Mouse (Mus musculus): ENCODE results near the gene Ap1g1.
A peak's percentile ranks its signal among the peaks of the same experiment; 100 is the strongest.
"Not testable (repeated sequence)": the region's sequence is repeated elsewhere in the genome, so short reads cannot be mapped to it uniquely, and the experiment has no call there.

The Ap1g1 gene

DNA sequence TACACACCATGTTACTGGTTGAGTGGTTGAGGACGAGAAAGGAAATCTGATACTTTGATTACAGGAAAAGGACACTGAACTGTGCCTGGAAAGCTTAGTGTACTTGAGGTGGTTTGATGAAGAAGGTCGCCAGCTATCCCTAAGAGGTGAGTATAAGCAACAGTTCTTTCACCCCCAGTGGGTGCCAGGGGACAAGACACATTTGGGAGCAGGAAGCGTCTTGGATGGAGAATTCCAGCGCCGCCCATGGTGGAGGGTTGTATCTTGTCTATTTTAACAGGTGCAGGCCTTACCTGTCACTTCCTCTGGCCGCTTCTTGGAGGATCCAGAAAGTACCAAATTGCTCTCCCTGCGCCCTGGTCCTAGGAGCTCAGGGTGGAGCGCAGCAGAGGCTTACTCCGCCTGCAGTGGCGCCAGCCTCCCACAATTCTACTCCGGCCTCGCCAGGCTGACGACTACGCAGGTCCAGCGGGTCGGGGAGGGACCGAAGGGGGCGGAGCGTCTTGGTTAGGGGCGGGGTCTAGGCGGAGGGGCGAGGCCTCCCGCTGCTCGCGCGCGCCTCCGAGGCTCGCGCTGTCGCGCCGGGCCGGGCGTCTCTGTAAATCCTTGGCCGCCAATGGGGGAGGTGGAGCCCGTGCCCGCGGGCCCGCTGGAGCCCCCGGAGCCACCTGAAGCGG, 89.8 kb downstream of the Ap1g1 start, which contains the start of gene Phlpp2:
Gene Phlpp2, plus strand, starts transcription at position 540 of the 677 bp plus-strand sequence.
- DNase-seq = peak; percentile 95 to 97

DNA sequence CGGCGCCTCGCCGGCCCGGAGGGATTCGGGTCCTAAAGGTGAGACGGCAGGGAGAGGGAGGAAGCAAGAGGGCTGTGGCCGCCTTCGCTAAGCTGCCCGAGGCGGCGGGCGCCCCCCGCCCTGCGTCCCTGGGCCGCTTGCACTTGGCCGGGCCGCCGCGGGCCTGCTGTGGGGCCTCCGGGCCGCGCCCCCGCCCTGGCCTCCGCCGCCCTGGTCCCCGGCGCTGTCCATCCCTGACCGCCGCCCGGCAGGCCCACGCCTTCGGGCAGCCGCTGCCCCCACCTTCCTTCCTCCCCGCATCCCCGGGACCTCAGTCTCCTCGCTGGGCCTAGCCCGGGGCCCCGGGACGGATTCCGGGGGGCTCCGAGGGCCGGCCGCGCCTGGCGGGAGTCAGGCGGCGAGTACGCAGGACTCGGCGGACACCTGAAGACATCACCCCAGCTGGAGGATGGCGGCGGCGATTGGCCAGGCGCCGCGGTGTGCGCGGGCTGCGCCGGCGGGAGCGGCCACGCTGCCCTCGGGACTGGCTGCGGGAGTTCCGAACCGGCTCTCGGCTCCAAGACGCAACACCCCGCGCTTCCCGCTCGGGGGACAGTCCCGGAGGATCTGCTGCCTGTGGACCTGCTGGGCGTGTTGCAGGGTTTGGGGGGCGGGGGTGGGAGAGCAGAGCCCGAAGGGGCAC, 90.5 kb downstream of the Ap1g1 start:
- peak; percentile 82 to 83 for DNase-seq

- no peak for DNase-seq
Measured at GRCm38 (mm10) chr8:109871056-109871455, 92.7 kb downstream of the Ap1g1 start.

DNA sequence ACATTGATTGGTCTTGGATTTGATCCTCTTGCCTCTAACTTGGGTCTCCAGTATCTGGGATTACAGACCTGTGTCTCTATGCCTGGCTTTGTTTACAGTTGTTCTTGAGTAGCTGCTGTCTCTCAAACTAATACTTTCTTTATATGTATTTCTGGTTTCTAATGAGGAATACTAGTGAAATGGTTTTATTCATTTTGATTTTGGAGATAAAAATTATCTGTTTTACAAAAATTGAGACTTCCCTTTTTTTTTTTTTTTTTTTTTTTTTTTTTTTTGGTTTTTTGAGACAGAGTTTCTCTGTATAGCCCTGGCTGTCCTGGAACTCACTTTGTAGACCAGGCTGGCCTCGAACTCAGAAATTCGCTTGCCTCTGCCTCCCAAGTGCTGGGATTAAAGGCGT, 95.4 kb downstream of the Ap1g1 start:
- not testable (repeated sequence) for DNase-seq

GRCm38 (mm10) chr8:109880012-109880662, 101.8 kb downstream of the Ap1g1 start:
- DNase-seq = no peak

- DNase-seq = no peak
Measured at GRCm38 (mm10) chr8:109885294-109885693, 106.9 kb downstream of the Ap1g1 start.

DNA sequence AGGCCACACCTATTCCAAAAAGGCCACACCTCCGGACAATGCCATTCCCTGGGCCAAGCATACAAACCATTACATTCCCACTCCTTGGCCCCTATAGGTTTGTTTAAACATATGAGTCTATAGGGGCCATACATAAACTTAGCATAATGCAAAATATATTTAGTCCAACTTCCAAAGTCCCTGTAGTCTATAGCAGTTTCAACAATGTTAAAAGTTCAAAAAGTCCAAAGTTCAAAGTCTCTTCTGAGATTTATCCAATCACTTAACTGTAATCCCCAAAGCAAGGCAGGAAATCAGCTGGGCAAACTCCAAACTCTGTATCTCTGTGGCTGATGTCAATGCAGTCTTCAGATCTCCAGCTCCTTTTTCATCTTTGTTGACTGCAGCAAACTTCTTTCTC, 110.9 kb downstream of the Ap1g1 start:
- no peak for DNase-seq

DNA sequence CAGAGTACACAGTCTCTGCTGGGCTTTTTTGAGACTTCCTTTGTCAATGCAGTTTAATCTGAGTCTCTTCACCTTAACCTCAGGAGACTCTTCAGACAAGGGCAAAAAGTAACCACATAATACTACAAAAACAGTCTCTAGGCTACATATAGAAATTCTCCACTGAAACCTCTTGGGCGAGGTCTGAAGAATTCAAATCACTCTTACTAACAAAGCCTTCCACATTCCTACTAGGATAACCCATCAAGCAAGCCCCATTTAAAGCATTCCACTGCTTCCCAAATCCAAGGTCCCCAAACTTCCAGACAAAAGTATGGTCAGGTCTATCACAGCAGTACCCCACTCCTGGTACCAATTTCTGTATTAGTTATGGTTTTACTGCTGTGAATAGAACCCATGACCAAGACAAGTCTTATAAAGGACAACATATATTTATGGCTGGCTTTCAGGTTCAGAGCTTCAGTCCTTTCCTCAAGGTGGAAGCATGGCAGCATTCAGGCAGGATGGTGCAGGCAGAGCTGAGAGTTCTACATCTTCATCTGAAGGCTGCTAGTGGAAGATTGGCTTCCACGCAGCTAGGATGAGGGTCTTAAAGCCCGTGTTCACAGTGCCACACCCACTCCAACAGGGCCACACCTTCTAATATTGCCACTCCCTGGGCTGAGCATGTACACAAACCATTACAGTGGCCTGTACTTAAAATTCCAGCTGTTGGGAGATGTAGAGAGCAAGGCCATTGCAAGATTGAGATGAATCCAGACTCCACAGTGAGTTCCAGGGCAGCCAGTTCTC, 112.6 kb downstream of the Ap1g1 start:
- DNase-seq = no peak

GRCm38 (mm10) chr8:109894636-109895035, 116.3 kb downstream of the Ap1g1 start:
- no peak for DNase-seq

- no peak for DNase-seq
Measured at GRCm38 (mm10) chr8:109895355-109895754, 117.0 kb downstream of the Ap1g1 start.

DNA sequence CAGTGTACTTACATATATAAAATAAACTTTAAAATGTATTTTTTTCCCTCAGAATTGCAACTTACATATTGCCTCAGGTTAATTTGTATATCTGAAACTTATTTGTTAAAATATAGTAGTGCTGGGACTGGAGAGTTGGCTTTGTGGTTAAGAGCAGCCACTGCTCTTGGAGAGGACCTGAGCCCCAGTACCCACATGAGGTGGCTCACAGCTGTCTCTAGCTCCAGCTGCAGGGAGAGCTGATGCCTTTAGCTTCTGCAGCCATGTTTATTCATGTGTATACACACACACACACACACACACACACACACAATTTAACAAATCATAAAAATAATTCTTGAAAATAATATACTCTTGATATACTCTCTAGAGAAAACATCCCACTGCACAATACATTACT, 124.0 kb downstream of the Ap1g1 start:
- DNase-seq = no peak

DNA sequence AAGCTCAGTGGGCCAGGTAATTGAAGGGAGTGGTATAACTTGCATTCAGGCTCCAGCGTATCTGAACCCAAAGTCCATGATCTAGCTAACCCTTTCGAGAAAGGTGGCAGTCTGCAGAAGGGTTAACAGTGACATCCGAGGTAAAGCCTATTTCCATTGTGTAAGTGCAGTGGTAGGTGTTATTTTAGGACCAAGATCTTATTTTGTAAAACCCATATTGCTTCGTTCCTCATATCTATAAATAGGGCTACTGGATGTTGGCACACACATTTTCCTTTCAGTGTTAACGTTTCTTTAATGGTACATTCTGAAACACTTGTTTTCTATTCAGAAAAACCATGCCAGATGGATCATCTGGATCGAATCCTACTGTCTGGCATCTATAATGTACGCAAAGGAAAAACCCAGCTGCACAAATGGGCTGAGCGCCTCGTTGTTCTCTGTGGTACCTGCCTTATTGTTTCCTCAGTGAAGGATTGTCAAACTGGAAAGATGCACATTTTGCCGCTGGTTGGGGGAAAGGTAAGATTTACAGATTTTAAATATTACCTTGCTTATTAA, 125.6 kb downstream of the Ap1g1 start:
- DNase-seq = peak in 1 of 2 experiments; percentile 14

DNA sequence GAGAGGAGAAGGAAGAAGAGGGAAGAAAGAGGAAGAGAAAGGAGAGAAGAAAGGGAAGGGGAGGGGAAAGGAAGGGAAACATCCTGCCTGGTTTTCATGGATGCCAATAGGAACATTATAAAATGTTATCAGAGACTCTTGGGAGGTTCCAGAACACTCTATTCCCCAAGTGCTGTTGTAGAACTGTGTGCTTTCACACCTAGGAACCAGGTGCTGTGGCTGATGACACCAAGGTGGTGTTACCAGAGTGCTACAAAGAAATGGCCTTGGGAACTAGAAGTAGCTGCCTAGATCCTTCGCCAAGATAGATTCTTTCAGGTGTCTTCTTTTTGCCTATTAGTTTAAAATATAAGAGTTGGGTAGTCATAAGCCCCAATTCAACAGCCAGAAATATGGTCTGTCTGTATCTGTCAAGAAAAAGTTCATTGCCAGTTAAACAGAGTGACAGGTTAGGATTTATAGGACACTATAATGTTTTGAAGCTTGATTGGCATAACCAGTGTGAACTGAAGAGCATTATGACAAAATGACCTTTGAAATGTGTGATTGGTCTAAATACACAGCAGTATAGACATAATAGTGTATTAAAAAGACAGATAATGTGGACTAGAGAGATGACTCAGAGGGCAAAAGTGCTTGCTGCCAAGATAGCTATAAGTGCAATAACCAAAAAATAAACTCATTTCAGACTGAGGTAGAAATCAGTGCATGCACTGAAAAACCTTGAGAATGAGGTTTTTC, 126.7 kb downstream of the Ap1g1 start:
- DNase-seq = no peak

DNA sequence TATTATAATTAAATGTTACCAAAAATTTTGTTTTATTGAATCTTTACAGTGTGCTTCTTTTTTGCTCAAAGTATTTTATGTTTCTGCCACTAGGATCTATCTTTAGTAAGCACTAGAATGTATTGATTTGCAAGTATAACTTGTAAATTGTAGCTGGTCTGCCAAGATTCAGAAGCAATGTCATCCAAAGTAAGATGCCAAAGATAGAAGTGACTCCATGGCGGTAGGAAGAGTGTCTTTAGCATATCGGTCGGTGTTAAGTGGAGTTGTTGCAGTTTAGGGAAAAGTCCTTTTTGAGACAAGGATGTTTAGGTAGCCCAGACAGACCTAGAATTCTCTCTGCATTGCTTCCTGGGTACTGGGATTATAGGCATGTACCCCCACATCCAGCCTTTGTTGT, 128.6 kb downstream of the Ap1g1 start:
- no peak for DNase-seq

- peak; percentile 19 to 52 for DNase-seq
Measured at GRCm38 (mm10) chr8:109907376-109907775, 129.0 kb downstream of the Ap1g1 start.

Measured in cerebellum, postnatal 25 days (tissue).